Mouse (Mus musculus) mammary gland, adult 2 months (tissue): Measurements from ENCODE around the gene Krtap5-3. TPM values are rescaled to one million over a fixed set of nuclear protein-coding genes. Genes with fewer than 3 reads are reported as not detected.

Source experiments
- polyA plus RNA-seq: library from polyadenylated mRNA; depleted of rRNA; stranded (reverse); fragments of >200 nt; gene quantifications from 2 replicates; pipeline ENCODE4 v1.2.3, GENCODE M21; 2012; ENCODE audit warnings: low replicate concordance; rRNA removed

Krtap5-3 gene
- polyA plus RNA-seq = not detected in 2 replicates

GRCm38 (mm10) chr7:142201064-142201463, at the start of gene Krtap5-3:
Gene Krtap5-3, plus strand, starts transcription at chr7:142201364.

GRCm38 (mm10) chr7:142157013-142157412, 44.2 kb upstream of the Krtap5-3 start, which contains the start of gene Gm29735:
Gene Gm29735, minus strand, starts transcription at chr7:142157113.

GRCm38 (mm10) chr7:142165639-142166038, 35.5 kb upstream of the Krtap5-3 start, which contains the start of gene Gm4553:
Gene Gm4553, minus strand, starts transcription at chr7:142165739.

GRCm38 (mm10) chr7:142175905-142176304, 25.3 kb upstream of the Krtap5-3 start, which contains the start of gene Krtap5-2:
Gene Krtap5-2, minus strand, starts transcription at chr7:142176005.

GRCm38 (mm10) chr7:142190289-142190688, 10.9 kb upstream of the Krtap5-3 start, which contains the start of gene Gm10153:
Gene Gm10153, minus strand, starts transcription at chr7:142190389.

GRCm38 (mm10) chr7:142211559-142211958, 10.4 kb downstream of the Krtap5-3 start, which contains the start of gene Gm7579:
Gene Gm7579, plus strand, starts transcription at chr7:142211859.

GRCm38 (mm10) chr7:142229871-142230270, 28.7 kb downstream of the Krtap5-3 start, which contains the start of gene Krtap5-5:
Gene Krtap5-5, minus strand, starts transcription at chr7:142229971.

GRCm38 (mm10) chr7:142240978-142241377, 39.8 kb downstream of the Krtap5-3 start, which contains the start of gene Gm40460:
Gene Gm40460, minus strand, starts transcription at chr7:142241078.

Other genes starting within 250 kb of the Krtap5-3 start
- gene Mob2, start 140.3 kb upstream of the Krtap5-3 start, polyA plus RNA-seq = 34.6 and 50.5 TPM in 2 replicates
- gene Dusp8, start 105.5 kb upstream of the Krtap5-3 start, polyA plus RNA-seq = 5.9 and 13.7 TPM in 2 replicates
- gene Gm45618, start 80.6 kb upstream of the Krtap5-3 start, polyA plus RNA-seq = not detected in 2 replicates
- not detected in 2 replicates for gene Gm39115, start 65.3 kb upstream of the Krtap5-3 start, polyA plus RNA-seq
- not detected in 2 replicates for gene Gm45337, start 56.8 kb upstream of the Krtap5-3 start, polyA plus RNA-seq
- not detected in 2 replicates for gene Gm29735, start 44.3 kb upstream of the Krtap5-3 start, polyA plus RNA-seq
- gene Gm4553, start 35.6 kb upstream of the Krtap5-3 start, polyA plus RNA-seq = not detected in 2 replicates
- gene Krtap5-2, start 25.4 kb upstream of the Krtap5-3 start, polyA plus RNA-seq = not detected in 2 replicates
- not detected in 2 replicates for gene Gm10153, start 11.0 kb upstream of the Krtap5-3 start, polyA plus RNA-seq
- gene Gm7579, start 10.5 kb downstream of the Krtap5-3 start, polyA plus RNA-seq = not detected in 2 replicates
- not detected in 2 replicates for gene Krtap5-5, start 28.6 kb downstream of the Krtap5-3 start, polyA plus RNA-seq
- gene Gm40460, start 39.7 kb downstream of the Krtap5-3 start, polyA plus RNA-seq = not detected in 2 replicates
- not detected in 2 replicates for gene Gm2431, start 57.0 kb downstream of the Krtap5-3 start, polyA plus RNA-seq
- gene Gm4559, start 73.0 kb downstream of the Krtap5-3 start, polyA plus RNA-seq = not detected in 2 replicates
- gene Krtap5-1, start 95.8 kb downstream of the Krtap5-3 start, polyA plus RNA-seq = not detected in 2 replicates
- not detected in 2 replicates for gene Krtap5-4, start 102.2 kb downstream of the Krtap5-3 start, polyA plus RNA-seq
- gene Ifitm10, start 172.4 kb downstream of the Krtap5-3 start, polyA plus RNA-seq = 13.7 and 26.3 TPM in 2 replicates
- 0.76 TPM in 1 of 2 replicates, not detected in the other for gene Gm49369, start 181.3 kb downstream of the Krtap5-3 start, polyA plus RNA-seq
- 1,489 and 1,921 TPM in 2 replicates for gene Ctsd, start 186.7 kb downstream of the Krtap5-3 start, polyA plus RNA-seq
- gene Syt8, start 233.5 kb downstream of the Krtap5-3 start, polyA plus RNA-seq = 2.3 and 4.5 TPM in 2 replicates
- 1.6 and 1,647 TPM in 2 replicates for gene Tnni2, start 240.4 kb downstream of the Krtap5-3 start, polyA plus RNA-seq